Mouse (Mus musculus) cerebellum, adult 2 months (tissue): ENCODE measurements at regions not wholly inside any gene's neighbourhood (a gene's known extent, or its start where the extent isn't known, plus 50 kb on each side); places are given as distances from the start of the nearest gene placed in this dataset.

Experiments used
- DNase-seq, 2 experiments: peaks; one replicate each; pipeline ENCODE4 v3.0.0; 2021
- H3K27ac ChIP-seq: fragments of 200-500 bp; 2 replicates; pipeline ENCODE4 v1.5.1; 2012; ENCODE audit warnings: low read length, control low read depth, inconsistent platforms; ENCODE audit not compliant: insufficient read depth
- H3K27me3 ChIP-seq: fragments of 200-500 bp; 2 replicates; pipeline ENCODE4 v1.6.1; 2012; ENCODE audit warnings: inconsistent platforms, mild to moderate bottlenecking, low read length, moderate library complexity; ENCODE audit not compliant: control insufficient read depth, insufficient read depth
- H3K4me1 ChIP-seq: fragments of 200-500 bp; 2 replicates; pipeline ENCODE4 v1.6.1; 2011; ENCODE audit warnings: low read length; ENCODE audit not compliant: control insufficient read depth, insufficient read depth
- H3K4me3 ChIP-seq: fragments of 200-500 bp; replicated peaks from 2 replicates; pipeline ENCODE3; 2011; ENCODE audit warnings: mild to moderate bottlenecking, low read depth, low read length, control low read depth; ENCODE audit not compliant: insufficient read depth
- CTCF ChIP-seq: fragments of 200-500 bp; IDR thresholded peaks from 2 replicates; pipeline ENCODE4 v1.5.1; 2011; ENCODE audit warnings: low read depth, mild to moderate bottlenecking, control low read depth, low read length, moderate library complexity, borderline replicate concordance; ENCODE audit not compliant: insufficient read depth
- POLR2A ChIP-seq: fragments of 200-500 bp; IDR thresholded peaks from 2 replicates; pipeline ENCODE4 v1.6.1; 2011; ENCODE audit warnings: low read length, control low read depth, borderline replicate concordance; ENCODE audit not compliant: insufficient read depth
- WGBS: fragments of 180-500 bp; shearing (Covaris S2); methylation state at CpG from one replicate; pipeline ENCODE4 v1.1.7; 2018; 5-methylcytosine and 5-hydroxymethylcytosine counted together

DNA sequence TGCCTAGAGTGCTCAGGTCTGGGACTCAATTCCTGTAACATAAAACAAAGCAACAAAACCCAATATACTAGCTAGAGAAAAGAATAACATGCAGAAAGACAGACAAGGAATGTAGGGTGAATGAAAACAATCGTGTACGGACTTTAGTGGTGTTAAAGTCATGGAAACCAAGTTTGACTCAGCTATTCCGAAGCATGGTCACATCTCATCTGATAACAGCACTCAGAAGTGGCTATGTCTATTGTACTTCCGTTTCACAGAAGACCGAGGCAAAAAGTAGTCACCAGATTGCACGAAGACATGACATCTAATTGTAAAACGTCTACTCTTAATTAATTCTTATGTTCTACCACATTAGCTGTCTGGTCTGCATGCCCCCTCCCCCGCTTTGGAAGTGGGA is 50.5 kb upstream of the Slc30a5 start:
- H3K4me3 ChIP-seq: no peak overlapping the region
- DNase-seq: no peak
- no peak overlapping the region for H3K27ac ChIP-seq
- TF ChIP-seq CTCF (no peak), POLR2A (no peak)
- no peaks in the 10 kb centered on the region for H3K27me3 ChIP-seq
- 66% methylated on average over 8 of the region's 8 CpGs for WGBS
- no peaks in the 10 kb centered on the region for H3K4me1 ChIP-seq
